11 mouse cellular contexts compared by ENCODE assay signal in the genomic region with DNA sequence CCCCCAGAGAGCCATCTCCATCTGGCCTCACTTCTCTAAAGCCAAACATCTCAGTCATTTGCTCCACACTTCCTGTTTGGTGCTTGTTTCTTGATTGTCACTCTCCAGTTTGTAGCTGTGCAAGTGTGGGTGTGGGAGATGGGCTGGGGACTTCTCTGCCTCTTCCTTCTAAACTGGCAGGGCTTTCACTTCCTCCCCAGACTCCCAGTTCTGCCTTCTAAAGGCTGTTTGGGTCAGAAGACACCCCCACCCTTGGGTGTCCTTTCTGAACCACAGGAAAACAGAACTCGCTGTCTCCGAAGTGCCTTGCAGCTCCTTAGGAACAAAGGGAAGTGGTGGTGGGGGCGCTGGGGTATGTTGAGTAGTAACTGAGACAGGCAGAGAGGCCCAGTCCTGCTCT. TPM values are rescaled to one million over a fixed set of nuclear protein-coding genes. Genes with fewer than 3 reads are reported as not detected.
DNase-seq lines count a peak whose midpoint lies in the region; ATAC-seq lines count a peak whose summit lies in the region.
"Had no signal": no experiment of that assay in that cellular context is flagged by ENCODE, and none has a peak within 500 bp of the region (broad histone marks: within the 10 kb centered on the region; RNA-seq: fewer than 3 reads in every experiment).

No protein-coding gene starts in this region.

- no peak overlapping the region for H3K27ac ChIP-seq in heart, embryonic 12.5 days (ENCODE audit: poor library complexity, severe bottlenecking)
- H3K27ac ChIP-seq: embryonic facial prominence, embryonic 12.5 days; limb, embryonic 13.5 days had no signal

- no peak overlapping the region for H3K4me3 ChIP-seq in heart, embryonic 12.5 days
- peak overlapping the region; percentile 83 for H3K4me3 ChIP-seq in megakaryocyte, embryonic 14.5 days (replicated peaks)
- H3K4me3 ChIP-seq: embryonic facial prominence, embryonic 12.5 days; limb, embryonic 13.5 days had no signal

- no peak overlapping the region for H3K9ac ChIP-seq in heart, embryonic 12.5 days
- H3K9ac ChIP-seq: embryonic facial prominence, embryonic 12.5 days; limb, embryonic 13.5 days had no signal

- H3K4me1 ChIP-seq in heart, embryonic 12.5 days (replicated peaks), result peaks cover 9% of the 10 kb centered on the region; the same call in 1 of the 2 replicates
- peaks cover 90% of the 10 kb centered on the region for H3K4me1 ChIP-seq in megakaryocyte, embryonic 14.5 days

- no peak overlapping the region for H3K4me2 ChIP-seq in heart, embryonic 12.5 days
- H3K4me2 ChIP-seq: embryonic facial prominence, embryonic 12.5 days; limb, embryonic 13.5 days had no signal

- H3K36me3 ChIP-seq in heart, embryonic 12.5 days, result no peaks in the 10 kb centered on the region
- H3K36me3 ChIP-seq in megakaryocyte, embryonic 14.5 days (replicated peaks; ENCODE audit: low read length), result peaks cover 11% of the 10 kb centered on the region
- H3K36me3 ChIP-seq: embryonic facial prominence, embryonic 12.5 days; G1E; limb, embryonic 13.5 days had no signal

- no peak for ATAC-seq in heart, embryonic 12.5 days (ENCODE audit: insufficient number of reproducible peaks, low FRiP score)
- ATAC-seq in granulocyte monocyte progenitor cell, adult 5-6 weeks (replicated peaks; ENCODE audit: poor library complexity, severe bottlenecking), result peak; percentile 76

- H3K9me3 ChIP-seq in heart, embryonic 12.5 days (replicated peaks), result no peaks in the 10 kb centered on the region
- no peaks in the 10 kb centered on the region for H3K9me3 ChIP-seq in megakaryocyte, embryonic 14.5 days
- H3K9me3 ChIP-seq: embryonic facial prominence, embryonic 12.5 days; G1E; limb, embryonic 13.5 days had no signal

- H3K27me3 ChIP-seq in heart, embryonic 12.5 days (replicated peaks), result peaks cover 53% of the 10 kb centered on the region
- H3K27me3 ChIP-seq in megakaryocyte, embryonic 14.5 days (replicated peaks), result peaks cover 24% of the 10 kb centered on the region

- peak; percentile 43 to 82 for DNase-seq in heart, adult 9 months (ENCODE audit: low spot score in 2 of 2)
- DNase-seq in B cell, adult 2 months, result peak; percentile 69 to 76
- DNase-seq in testis, postnatal 10 days (ENCODE audit: low spot score), result no peak
- no peak for DNase-seq in testis, postnatal 14 days (ENCODE audit: low spot score)
- DNase-seq in ovary, postnatal 14 days (ENCODE audit: low spot score), result no peak

- WGBS in heart, embryonic 12.5 days, result 78% methylated on average over 3 of the region's 3 CpGs

RNA-seq across cellular contexts. Expression of a gene that starts 1.8 kb away (rescaled TPM):
- polyA plus RNA-seq in heart, embryonic 12.5 days (2016; fragmentation: Nextera tagmentation; extraction: Ambion mirVana), result 0.47 and 0.59 TPM in 2 replicates
- 35.2 and 36.8 TPM in 2 replicates for total RNA-seq in granulocyte monocyte progenitor cell, adult 5-6 weeks (2014; fragmentation: Nextera tagmentation)
- total RNA-seq in granulocyte monocyte progenitor cell, adult 5-6 weeks (2017), result 14.7 and 20.8 TPM in 2 replicates
- polyA plus RNA-seq in megakaryocyte, embryonic 14.5 days (2012; ENCODE audit: insufficient read depth, low replicate concordance), result 6.3 and 10.8 TPM in 2 replicates
- polyA plus RNA-seq: G1E had no signal

RNA-seq across cellular contexts. Expression of a gene that starts 52.1 kb away (rescaled TPM):
- 20.0 and 20.8 TPM in 2 replicates for polyA plus RNA-seq in heart, embryonic 12.5 days (2016; fragmentation: Nextera tagmentation; extraction: Ambion mirVana)
- 12.2 and 35.5 TPM in 2 replicates for total RNA-seq in granulocyte monocyte progenitor cell, adult 5-6 weeks (2014; fragmentation: Nextera tagmentation)
- 29.3 and 31.4 TPM in 2 replicates for total RNA-seq in granulocyte monocyte progenitor cell, adult 5-6 weeks (2017)
- polyA plus RNA-seq in megakaryocyte, embryonic 14.5 days (2012; ENCODE audit: insufficient read depth, low replicate concordance), result 4.2 and 6.1 TPM in 2 replicates

Comparison
In these comparisons a context has a peak if more than half of its experiments do, and no peak if none do; other contexts are left out.
1. DNase-seq: peak in heart, adult 9 months (2 of 2) and B cell, adult 2 months (2 of 2); none in testis, postnatal 10 days (single experiment), testis, postnatal 14 days (single experiment) and ovary, postnatal 14 days (single experiment).